Mouse (Mus musculus) lung, embryonic 15.5 days (tissue): Measurements from ENCODE around the gene Retsat. TPM values are rescaled to one million over a fixed set of nuclear protein-coding genes. Genes with fewer than 3 reads are reported as not detected.
A peak's percentile ranks its signal among the peaks of the same experiment; 100 is the strongest.

Experiments used
- ATAC-seq: fragments of 200-750 bp; cut with Nextera tagmentation; 2 replicates; pipeline ENCODE4 v1.8.0; 2017; ENCODE audit warnings: moderate number of reproducible peaks, borderline replicate concordance; ENCODE audit not compliant: low FRiP score, low TSS enrichment; ENCODE audit errors: extremely low read depth
- H3K27ac ChIP-seq: fragments of 300-500 bp; sonication (generic); 2 replicates; pipeline ENCODE4 v1.5.1; 2015; ENCODE audit warnings: moderate library complexity, mild to moderate bottlenecking, inconsistent platforms
- H3K27me3 ChIP-seq: fragments of 300-500 bp; sonication (generic); 2 replicates; pipeline ENCODE4 v1.6.1; 2015; ENCODE audit warnings: inconsistent platforms
- H3K36me3 ChIP-seq: fragments of 300-500 bp; sonication (generic); 2 replicates; pipeline ENCODE4 v1.6.1; 2015; ENCODE audit warnings: inconsistent platforms
- H3K4me1 ChIP-seq: fragments of 300-500 bp; sonication (generic); 2 replicates; pipeline ENCODE4 v1.6.1; 2015; ENCODE audit warnings: inconsistent platforms
- H3K4me2 ChIP-seq: fragments of 300-500 bp; sonication (generic); 2 replicates; pipeline ENCODE4 v1.6.1; 2015; ENCODE audit warnings: inconsistent platforms, mild to moderate bottlenecking, moderate library complexity
- H3K4me3 ChIP-seq: fragments of 300-500 bp; sonication (generic); 2 replicates; pipeline ENCODE4 v1.5.1; 2015; ENCODE audit warnings: mild to moderate bottlenecking, inconsistent platforms
- H3K9ac ChIP-seq: fragments of 300-500 bp; sonication (generic); 2 replicates; pipeline ENCODE4 v1.6.1; 2015; ENCODE audit warnings: inconsistent platforms
- H3K9me3 ChIP-seq: fragments of 300-500 bp; sonication (generic); 2 replicates; pipeline ENCODE4 v1.6.1; 2016; ENCODE audit warnings: inconsistent platforms
- WGBS: fragments of 180-500 bp; shearing (Covaris S2); methylation state at CpG from one replicate; pipeline ENCODE4 v1.1.7; 2015; 5-methylcytosine and 5-hydroxymethylcytosine counted together
- polyA plus RNA-seq: library from polyadenylated mRNA; unstranded; fragments of >200 nt; fragmentation: Nextera tagmentation; extraction: Ambion mirVana; gene quantifications from 2 replicates; pipeline ENCODE4 v1.2.1, GENCODE M21; 2015

Gene Retsat
- polyA plus RNA-seq, 1 experiment from 2014 or later, result 18.8 TPM

DNA sequence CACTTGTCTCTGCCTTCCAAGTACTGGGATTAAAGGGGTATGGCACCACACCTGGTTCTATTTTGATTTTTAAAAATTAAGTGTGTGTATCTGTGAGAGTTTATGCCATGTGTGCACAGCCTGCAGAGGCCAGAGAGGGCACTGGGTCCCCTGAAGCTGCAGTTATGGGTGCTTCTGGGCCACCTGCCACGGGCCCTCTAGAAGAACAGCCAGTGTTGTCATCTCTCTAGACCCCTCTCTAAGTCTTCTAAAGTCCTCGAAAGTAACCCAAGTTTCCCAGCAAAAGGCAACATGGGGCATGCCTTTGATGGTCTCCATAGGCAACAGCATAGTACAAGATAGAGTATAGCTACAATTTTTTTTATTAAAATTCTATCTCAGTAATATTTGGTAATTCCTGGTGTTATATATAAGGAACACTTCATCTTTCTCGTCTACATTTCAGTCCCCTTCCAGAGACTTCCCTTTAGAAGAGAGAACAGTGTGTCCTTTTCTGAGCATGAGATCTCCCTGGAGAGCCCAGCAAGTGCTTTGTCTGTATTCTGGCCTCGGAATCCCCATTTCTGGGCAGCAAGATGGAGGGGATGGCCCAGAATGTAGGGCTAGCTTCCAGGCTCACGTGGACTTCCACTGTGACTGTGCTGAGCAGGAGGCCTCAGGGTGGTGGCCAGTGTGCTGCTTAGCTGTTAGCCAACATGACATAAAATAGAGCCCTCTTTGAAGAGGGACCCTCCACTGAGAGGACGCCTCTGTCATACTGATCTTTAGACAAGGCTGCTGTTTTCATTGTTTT, 5.1 kb upstream of the Retsat start:
- no peak overlapping the region for H3K4me2 ChIP-seq
- no peaks in the 10 kb centered on the region for H3K27me3 ChIP-seq
- H3K9ac ChIP-seq, result no peak overlapping the region
- H3K27ac ChIP-seq, result no peak overlapping the region
- 75% methylated on average over 6 of the region's 6 CpGs for WGBS
- H3K4me3 ChIP-seq, result no peak overlapping the region
- no peak for ATAC-seq
- no peaks in the 10 kb centered on the region for H3K9me3 ChIP-seq
- H3K4me1 ChIP-seq, result peaks cover 17% of the 10 kb centered on the region
- no peaks in the 10 kb centered on the region for H3K36me3 ChIP-seq

DNA sequence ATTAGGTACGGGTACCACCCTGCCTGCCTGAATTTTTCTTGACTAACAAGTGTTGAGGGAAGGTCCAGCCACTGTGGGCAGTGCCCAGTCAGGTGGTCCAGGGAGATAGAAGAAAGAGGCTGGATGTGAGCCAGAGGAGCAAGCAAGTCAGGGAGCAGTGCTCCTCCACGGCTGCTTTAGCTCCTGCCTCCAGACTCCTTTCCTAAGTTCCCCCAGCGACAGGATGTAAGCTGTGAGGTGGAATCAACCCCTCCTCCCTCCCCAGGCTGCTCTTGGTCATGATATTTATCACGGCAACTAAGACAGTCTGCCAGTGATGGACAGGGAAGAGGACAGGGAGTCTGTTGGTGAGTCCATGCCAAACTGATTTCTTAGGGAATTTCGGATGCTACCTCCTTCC, 4.4 kb upstream of the Retsat start:
- no peak overlapping the region for H3K4me3 ChIP-seq
- no peak overlapping the region for H3K4me2 ChIP-seq
- ATAC-seq, result no peak
- H3K36me3 ChIP-seq, result no peaks in the 10 kb centered on the region
- H3K27ac ChIP-seq, result no peak overlapping the region
- no peak overlapping the region for H3K9ac ChIP-seq
- 44% methylated on average over 5 of the region's 5 CpGs for WGBS
- H3K4me1 ChIP-seq, result peaks cover 17% of the 10 kb centered on the region
- no peaks in the 10 kb centered on the region for H3K9me3 ChIP-seq
- no peaks in the 10 kb centered on the region for H3K27me3 ChIP-seq

DNA sequence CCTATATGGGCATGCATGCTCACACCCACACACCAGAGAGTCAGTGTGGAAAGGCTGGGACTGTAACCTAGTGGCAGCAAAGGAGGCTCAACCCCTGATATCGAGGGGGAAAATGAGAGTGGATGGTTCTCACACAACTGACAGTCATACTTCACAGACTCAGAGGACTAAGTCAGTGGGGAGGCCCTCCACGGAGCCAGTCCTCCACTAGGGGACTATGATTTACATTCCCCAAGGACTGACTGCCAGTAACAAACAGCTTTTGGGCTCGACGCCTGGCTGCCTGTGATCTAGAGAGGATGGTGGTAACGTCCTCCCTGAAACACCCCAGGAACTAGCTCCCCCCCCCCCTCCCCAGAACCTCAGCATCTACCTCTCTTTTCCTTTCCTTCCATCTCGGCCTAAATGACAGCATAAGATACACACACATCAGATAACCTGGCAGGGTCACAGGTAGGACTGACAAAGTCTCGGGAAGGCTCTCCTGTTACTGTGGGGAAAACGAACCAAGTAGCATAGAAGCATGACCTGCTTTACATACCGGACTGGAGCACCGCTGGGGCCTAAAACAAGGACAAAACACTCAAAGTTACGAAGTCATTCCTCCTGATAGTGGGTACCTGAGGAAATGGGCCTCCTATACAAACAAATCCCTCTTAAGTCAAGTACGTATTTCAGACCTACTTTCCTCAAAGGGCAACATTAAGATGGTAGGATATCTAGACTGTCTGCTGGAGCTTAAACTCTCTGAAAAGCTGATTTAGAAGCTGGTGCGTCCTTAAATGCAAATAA, 996 bp upstream of the Retsat start:
- Histone ChIP-seq H3K27ac (peak overlapping the region; percentile 68), H3K36me3 (no peaks in the 10 kb centered on the region), H3K4me1 (peaks cover 24% of the 10 kb centered on the region), H3K4me3 (peak overlapping the region; percentile 67), H3K9ac (peak overlapping the region; percentile 71), H3K27me3 (no peaks in the 10 kb centered on the region), H3K9me3 (no peaks in the 10 kb centered on the region), H3K4me2 (peak overlapping the region; percentile 72)
- WGBS, result 23% methylated on average over 13 of the region's 13 CpGs
- no peak for ATAC-seq

DNA sequence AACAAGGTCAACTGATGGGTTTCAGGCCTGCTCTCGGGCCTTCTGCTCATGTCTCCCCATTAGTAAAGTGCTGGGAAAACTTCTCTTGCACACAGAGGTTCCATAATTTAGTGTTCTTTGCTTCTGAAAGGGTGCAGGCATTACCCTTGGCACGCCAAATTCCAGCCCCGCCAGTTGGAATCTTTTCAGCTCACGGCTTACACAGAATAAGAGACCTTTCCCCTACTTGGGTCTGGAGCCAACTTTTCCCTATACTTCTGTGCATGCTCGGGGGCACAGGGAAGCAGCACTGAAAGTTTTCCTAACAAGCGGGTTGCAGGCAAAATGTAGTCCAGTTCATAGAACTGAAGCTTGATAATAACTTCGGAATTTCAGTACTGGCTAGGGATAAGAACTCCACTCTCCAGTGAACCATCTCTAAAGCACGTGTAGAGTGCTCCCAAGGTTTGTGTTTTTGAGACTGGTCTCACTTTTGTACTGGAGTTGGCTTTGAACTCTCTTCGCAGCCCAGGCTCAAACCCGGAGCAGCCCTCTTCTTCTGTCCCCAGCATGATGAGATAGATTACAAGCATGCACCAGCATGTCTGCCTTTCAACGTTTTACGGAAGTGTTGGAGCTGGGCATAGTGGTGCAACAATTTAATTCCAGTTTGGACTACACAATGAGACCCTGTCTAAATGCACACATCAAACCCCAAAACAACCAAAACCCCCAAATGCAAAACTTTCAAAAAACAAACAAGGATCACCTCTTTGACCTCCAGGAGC, 699 bp downstream of the Retsat start:
- Histone ChIP-seq H3K4me1 (peaks cover 24% of the 10 kb centered on the region), H3K4me3 (peak overlapping the region; percentile 67), H3K9ac (peak overlapping the region; percentile 51), H3K9me3 (no peaks in the 10 kb centered on the region), H3K36me3 (0 out of 2 replicates have a peak, but pooled peaks cover under 1% of the 10 kb centered on the region), H3K27me3 (no peaks in the 10 kb centered on the region), H3K4me2 (peak overlapping the region; percentile 72), H3K27ac (peak overlapping the region; percentile 81)
- peak; percentile 39 for ATAC-seq
- 33% methylated on average over 12 of the region's 12 CpGs for WGBS

- H3K27ac ChIP-seq, result no peak overlapping the region
- peaks cover 24% of the 10 kb centered on the region for H3K4me1 ChIP-seq
- WGBS, result 79% methylated on average over 6 of the region's 6 CpGs
- H3K4me3 ChIP-seq, result no peak overlapping the region
- no peaks in the 10 kb centered on the region for H3K9me3 ChIP-seq
- peaks cover 4% of the 10 kb centered on the region; the same call in 1 of the 2 replicates for H3K36me3 ChIP-seq
- no peak overlapping the region for H3K4me2 ChIP-seq
- ATAC-seq, result no peak
- no peaks in the 10 kb centered on the region for H3K27me3 ChIP-seq
- H3K9ac ChIP-seq, result no peak overlapping the region
Measured at GRCm38 (mm10) chr6:72600216-72600615, 1.9 kb downstream of the Retsat start.

GRCm38 (mm10) chr6:72600771-72601170, 2.5 kb downstream of the Retsat start:
- Histone ChIP-seq H3K27ac (no peak overlapping the region), H3K4me2 (no peak overlapping the region), H3K9me3 (no peaks in the 10 kb centered on the region), H3K9ac (no peak overlapping the region), H3K4me3 (no peak overlapping the region), H3K27me3 (no peaks in the 10 kb centered on the region), H3K4me1 (peaks cover 24% of the 10 kb centered on the region), H3K36me3 (peaks cover 9% of the 10 kb centered on the region)
- no peak for ATAC-seq
- 81% methylated on average over 12 of the region's 12 CpGs for WGBS

- H3K4me2 ChIP-seq, result no peak overlapping the region
- H3K9me3 ChIP-seq, result no peaks in the 10 kb centered on the region
- ATAC-seq, result no peak
- peaks cover 18% of the 10 kb centered on the region for H3K4me1 ChIP-seq
- H3K4me3 ChIP-seq, result no peak overlapping the region
- no peak overlapping the region for H3K9ac ChIP-seq
- H3K36me3 ChIP-seq, result peaks cover 19% of the 10 kb centered on the region
- WGBS, result 46% methylated on average over 1 of the region's 1 CpGs
- no peak overlapping the region for H3K27ac ChIP-seq
- H3K27me3 ChIP-seq, result no peaks in the 10 kb centered on the region
Measured at GRCm38 (mm10) chr6:72601732-72602131, 3.5 kb downstream of the Retsat start.

DNA sequence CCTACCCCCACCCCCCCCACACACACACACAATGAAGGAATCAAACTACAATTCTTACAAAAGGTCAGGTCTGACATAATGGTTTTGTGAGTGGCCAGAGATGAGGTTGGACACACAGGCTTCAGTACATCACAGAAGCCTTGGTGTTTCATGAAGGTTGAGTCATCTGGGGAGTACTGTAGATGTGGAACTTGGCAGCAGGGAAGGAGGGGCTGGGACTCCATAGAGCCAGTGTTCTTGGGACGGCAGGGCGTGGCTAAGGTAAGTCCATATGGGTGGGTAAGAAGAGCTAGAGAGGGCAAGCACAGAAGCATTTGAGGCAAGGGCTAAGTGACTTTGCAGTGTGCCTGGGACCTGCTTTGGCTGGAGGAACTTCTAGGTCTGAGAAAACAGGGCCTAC, 5.8 kb downstream of the Retsat start:
- no peak for ATAC-seq
- WGBS, result 71% methylated on average over 2 of the region's 2 CpGs
- no peak overlapping the region for H3K4me2 ChIP-seq
- peaks cover 5% of the 10 kb centered on the region; the same call in 1 of the 2 replicates for H3K4me1 ChIP-seq
- H3K27me3 ChIP-seq, result no peaks in the 10 kb centered on the region
- H3K36me3 ChIP-seq, result peaks cover 32% of the 10 kb centered on the region
- no peak overlapping the region for H3K27ac ChIP-seq
- no peaks in the 10 kb centered on the region for H3K9me3 ChIP-seq
- no peak overlapping the region for H3K9ac ChIP-seq
- no peak overlapping the region for H3K4me3 ChIP-seq

GRCm38 (mm10) chr6:72607060-72607459, 8.8 kb downstream of the Retsat start:
- ATAC-seq, result no peak
- Histone ChIP-seq H3K36me3 (peaks cover 60% of the 10 kb centered on the region), H3K27me3 (no peaks in the 10 kb centered on the region), H3K9me3 (no peaks in the 10 kb centered on the region), H3K4me1 (no peaks in the 10 kb centered on the region), H3K4me2 (no peak overlapping the region), H3K9ac (no peak overlapping the region), H3K27ac (no peak overlapping the region), H3K4me3 (no peak overlapping the region)
- WGBS, result 82% methylated on average over 4 of the region's 4 CpGs

- peaks cover 60% of the 10 kb centered on the region for H3K36me3 ChIP-seq
Measured at GRCm38 (mm10) chr6:72607676-72608075, 9.4 kb downstream of the Retsat start.

GRCm38 (mm10) chr6:72608662-72609184, 10.4 kb downstream of the Retsat start:
- H3K4me3 ChIP-seq, result no peak overlapping the region
- no peak overlapping the region for H3K27ac ChIP-seq
- H3K9ac ChIP-seq, result no peak overlapping the region
- H3K36me3 ChIP-seq, result peaks cover 69% of the 10 kb centered on the region
- H3K4me2 ChIP-seq, result no peak overlapping the region
- H3K9me3 ChIP-seq, result no peaks in the 10 kb centered on the region
- WGBS, result 84% methylated on average over 4 of the region's 4 CpGs
- no peak for ATAC-seq
- H3K27me3 ChIP-seq, result no peaks in the 10 kb centered on the region
- H3K4me1 ChIP-seq, result no peaks in the 10 kb centered on the region

More at GRCm38 (mm10) chr6:72607676-72608075, 9.4 kb downstream of the Retsat start:
- no peaks in the 10 kb centered on the region for H3K9me3 ChIP-seq
- H3K27me3 ChIP-seq, result no peaks in the 10 kb centered on the region
- no peak overlapping the region for H3K9ac ChIP-seq
- no peaks in the 10 kb centered on the region for H3K4me1 ChIP-seq
- WGBS, result 82% methylated on average over 5 of the region's 5 CpGs
- no peak overlapping the region for H3K4me3 ChIP-seq
- ATAC-seq, result no peak
- H3K4me2 ChIP-seq, result no peak overlapping the region
- H3K27ac ChIP-seq, result no peak overlapping the region
